Mouse (Mus musculus) small intestine, adult 2 months (tissue): ENCODE data around the gene Ppm1m.

Experiments
- CTCF ChIP-seq: fragments of 200-500 bp; IDR thresholded peaks from 2 replicates; pipeline ENCODE4 v1.5.1; 2012; ENCODE audit warnings: low read depth, mild to moderate bottlenecking, control low read depth, inconsistent platforms, low read length, moderate library complexity, mixed read lengths; ENCODE audit not compliant: insufficient replicate concordance, insufficient read length; ENCODE audit errors: extremely low read depth
- POLR2A ChIP-seq: fragments of 200-500 bp; IDR thresholded peaks from 2 replicates; pipeline ENCODE4 v1.6.1; 2012; ENCODE audit warnings: low read depth, mild to moderate bottlenecking, control low read depth, inconsistent platforms, low read length, moderate library complexity

GRCm38 (mm10) chr9:106148541-106149398 is 50.8 kb downstream of the Ppm1m start:
- no peak for TF ChIP-seq CTCF
- no peak for TF ChIP-seq POLR2A
